Mouse (Mus musculus): ENCODE data around the gene Lrrc4b. TPM values are rescaled to one million over a fixed set of nuclear protein-coding genes. Genes with fewer than 3 reads are reported as not detected.

Lrrc4b gene
- total and polyA plus RNA-seq, 2 experiments from 2014 or later = 22.2 to 391 TPM

- H3K36me3 ChIP-seq (ENCODE audit: insufficient read depth) = no peaks in the 10 kb centered on the region
- ATAC-seq (no peak), DNase-seq (no peak)
- H3K4me1 ChIP-seq (ENCODE audit: insufficient read depth) = no peaks in the 10 kb centered on the region
- H3K27me3 ChIP-seq (ENCODE audit: insufficient read depth, low read length) = no peaks in the 10 kb centered on the region
- H3K27ac ChIP-seq (ENCODE audit: low read depth, low read length) = no peak overlapping the region
- no peak overlapping the region for H3K4me2 ChIP-seq (ENCODE audit: low read depth)
- H3K9me3 ChIP-seq (ENCODE audit: low read length) = no peaks in the 10 kb centered on the region
- H3K4me3 ChIP-seq (ENCODE audit: low read depth, low read length) = no peak overlapping the region
- no peak for TF ChIP-seq CTCF (IDR thresholded peaks at IDR 0.05; ENCODE audit: low read depth)
- WGBS = 84% methylated on average over 6 of the region's 6 CpGs
- H3K9ac ChIP-seq = no peak overlapping the region
Observed at GRCm38 (mm10) chr7:44413307-44413706, 15.5 kb upstream of the Lrrc4b start.

- H3K27ac ChIP-seq (ENCODE audit: low read depth, low read length) = peak overlapping the region; percentile 97
- H3K36me3 ChIP-seq (ENCODE audit: insufficient read depth) = no peaks in the 10 kb centered on the region
- DNase-seq (no peak), ATAC-seq (no peak; the same call in 1 of the 2 replicates)
- WGBS = 8% methylated on average over 8 of the region's 8 CpGs
- no peaks in the 10 kb centered on the region for H3K9me3 ChIP-seq (ENCODE audit: low read length)
- H3K9ac ChIP-seq = peak overlapping the region; percentile 50
- no peaks in the 10 kb centered on the region for H3K27me3 ChIP-seq (ENCODE audit: insufficient read depth, low read length)
- peak overlapping the region; percentile 91 for H3K4me2 ChIP-seq (ENCODE audit: low read depth)
- TF ChIP-seq CTCF (IDR thresholded peaks at IDR 0.05; ENCODE audit: low read depth) = no peak
- peak overlapping the region; percentile 75 for H3K4me3 ChIP-seq (ENCODE audit: low read depth, low read length)
- H3K4me1 ChIP-seq (ENCODE audit: insufficient read depth) = peaks cover 15% of the 10 kb centered on the region; the same call in 1 of the 2 replicates
Observed at GRCm38 (mm10) chr7:44427666-44428065, 1.2 kb upstream of the Lrrc4b start.

GRCm38 (mm10) chr7:44428171-44428950, 457 bp upstream of the Lrrc4b start:
- no peak for TF ChIP-seq CTCF (IDR thresholded peaks at IDR 0.05; ENCODE audit: low read depth)
- peak; percentile 32 for ATAC-seq
- H3K27ac ChIP-seq (ENCODE audit: low read depth, low read length) = peak overlapping the region; percentile 97
- H3K4me3 ChIP-seq (ENCODE audit: low read depth, low read length) = peak overlapping the region; percentile 75
- no peaks in the 10 kb centered on the region for H3K9me3 ChIP-seq (ENCODE audit: low read length)
- WGBS = under 1% methylated on average over 15 of the region's 38 CpGs
- peak overlapping the region; percentile 97 for H3K9ac ChIP-seq
- no peaks in the 10 kb centered on the region for H3K27me3 ChIP-seq (ENCODE audit: insufficient read depth, low read length)
- H3K4me1 ChIP-seq (ENCODE audit: insufficient read depth) = peaks cover 17% of the 10 kb centered on the region; the same call in 1 of the 2 replicates
- H3K36me3 ChIP-seq (ENCODE audit: insufficient read depth) = no peaks in the 10 kb centered on the region
- peak; percentile 71 for DNase-seq
- H3K4me2 ChIP-seq (ENCODE audit: low read depth) = peak overlapping the region; percentile 91

GRCm38 (mm10) chr7:44429534-44430488, 993 bp downstream of the Lrrc4b start:
- DNase-seq (peak; percentile 66), ATAC-seq (peak; percentile 27)
- peaks cover 17% of the 10 kb centered on the region; the same call in 1 of the 2 replicates for H3K4me1 ChIP-seq (ENCODE audit: insufficient read depth)

GRCm38 (mm10) chr7:44432550-44432949, 3.7 kb downstream of the Lrrc4b start:
- DNase-seq = no peak
- WGBS = 73% methylated on average over 6 of the region's 6 CpGs
- no peak for ATAC-seq
- Histone ChIP-seq H3K4me2 (ENCODE audit: low read depth) (no peak overlapping the region), H3K9me3 (ENCODE audit: low read length) (no peaks in the 10 kb centered on the region), H3K27ac (ENCODE audit: low read depth, low read length) (no peak overlapping the region), H3K4me3 (ENCODE audit: low read depth, low read length) (no peak overlapping the region), H3K9ac (no peak overlapping the region), H3K36me3 (ENCODE audit: insufficient read depth) (peaks cover 12% of the 10 kb centered on the region; the same call in 1 of the 2 replicates), H3K4me1 (ENCODE audit: insufficient read depth) (peaks cover 15% of the 10 kb centered on the region; the same call in 1 of the 2 replicates), H3K27me3 (ENCODE audit: insufficient read depth, low read length) (no peaks in the 10 kb centered on the region)
- TF ChIP-seq CTCF (IDR thresholded peaks at IDR 0.05; ENCODE audit: low read depth) = no peak

More at GRCm38 (mm10) chr7:44429534-44430488, 993 bp downstream of the Lrrc4b start:
- Histone ChIP-seq H3K27me3 (ENCODE audit: insufficient read depth, low read length) (no peaks in the 10 kb centered on the region), H3K9me3 (ENCODE audit: low read length) (no peaks in the 10 kb centered on the region), H3K36me3 (ENCODE audit: insufficient read depth) (peaks cover 4% of the 10 kb centered on the region; the same call in 1 of the 2 replicates), H3K4me2 (ENCODE audit: low read depth) (peak overlapping the region; percentile 91), H3K4me3 (ENCODE audit: low read depth, low read length) (peak overlapping the region; percentile 75), H3K27ac (ENCODE audit: low read depth, low read length) (peak overlapping the region; percentile 97), H3K9ac (peak overlapping the region; percentile 97)
- 3% methylated on average over 32 of the region's 32 CpGs for WGBS
- no peak for TF ChIP-seq CTCF (IDR thresholded peaks at IDR 0.05; ENCODE audit: low read depth)

- no peaks in the 10 kb centered on the region for H3K9me3 ChIP-seq (ENCODE audit: low read length)
- H3K9ac ChIP-seq = no peak overlapping the region
- peaks cover 13% of the 10 kb centered on the region; the same call in 1 of the 2 replicates for H3K4me1 ChIP-seq (ENCODE audit: insufficient read depth)
- H3K4me2 ChIP-seq (ENCODE audit: low read depth) = no peak overlapping the region
- WGBS = 14% methylated on average over 7 of the region's 7 CpGs
- no peak for TF ChIP-seq CTCF (IDR thresholded peaks at IDR 0.05; ENCODE audit: low read depth)
- peak; percentile 78 for DNase-seq
- peaks cover 12% of the 10 kb centered on the region; the same call in 1 of the 2 replicates for H3K36me3 ChIP-seq (ENCODE audit: insufficient read depth)
- no peak overlapping the region for H3K4me3 ChIP-seq (ENCODE audit: low read depth, low read length)
- H3K27ac ChIP-seq (ENCODE audit: low read depth, low read length) = no peak overlapping the region
- peak; percentile 65 for ATAC-seq
- H3K27me3 ChIP-seq (ENCODE audit: insufficient read depth, low read length) = no peaks in the 10 kb centered on the region
Observed at GRCm38 (mm10) chr7:44433371-44433770, 4.6 kb downstream of the Lrrc4b start.
